Mouse (Mus musculus): ENCODE results near the gene Rnf10. TPM values are rescaled to one million over a fixed set of nuclear protein-coding genes. Genes with fewer than 3 reads are reported as not detected.
"Not testable (repeated sequence)": the region's sequence is repeated elsewhere in the genome, so short reads cannot be mapped to it uniquely, and the experiment has no call there.

Gene Rnf10
- 200 and 220 TPM in 2 replicates for polyA plus RNA-seq (2012; rRNA removed)

- peak; percentile 96; the same call in 1 of the 2 replicates for TF ChIP-seq POLR2A (IDR thresholded peaks at IDR 0.05; ENCODE audit: borderline replicate concordance, extremely low read depth, insufficient read depth, insufficient read length, poor library complexity, severe bottlenecking)
- no peak for TF ChIP-seq CTCF (IDR thresholded peaks at IDR 0.05; ENCODE audit: borderline replicate concordance, extremely low read depth, insufficient read depth, insufficient read length)
- peak; percentile 97 for DNase-seq (ENCODE audit: low read depth)
These were observed at the start of gene Rnf10 for GRCm38 (mm10) chr5:115272812-115273548. Gene Rnf10 (minus strand): TSS chr5:115272898.

- DNase-seq (ENCODE audit: low read depth): peak; percentile 83
- TF ChIP-seq CTCF (IDR thresholded peaks at IDR 0.05; ENCODE audit: borderline replicate concordance, extremely low read depth, insufficient read depth, insufficient read length) (peak; percentile 50; the same call in 1 of the 2 replicates), POLR2A (IDR thresholded peaks at IDR 0.05; ENCODE audit: borderline replicate concordance, extremely low read depth, insufficient read depth, insufficient read length, poor library complexity, severe bottlenecking) (no peak)
These were observed 46.6 kb upstream of the Rnf10 start for GRCm38 (mm10) chr5:115319004-115319940.

GRCm38 (mm10) chr5:115317645-115318328 lies 45.1 kb upstream of the Rnf10 start:
- TF ChIP-seq POLR2A (IDR thresholded peaks at IDR 0.05; ENCODE audit: borderline replicate concordance, extremely low read depth, insufficient read depth, insufficient read length, poor library complexity, severe bottlenecking): no peak
- TF ChIP-seq CTCF (IDR thresholded peaks at IDR 0.05; ENCODE audit: borderline replicate concordance, extremely low read depth, insufficient read depth, insufficient read length): no peak
- peak; percentile 81 for DNase-seq (ENCODE audit: low read depth)

- peak; percentile 51 for DNase-seq (ENCODE audit: low read depth)
- TF ChIP-seq CTCF (IDR thresholded peaks at IDR 0.05; ENCODE audit: borderline replicate concordance, extremely low read depth, insufficient read depth, insufficient read length) (no peak), POLR2A (IDR thresholded peaks at IDR 0.05; ENCODE audit: borderline replicate concordance, extremely low read depth, insufficient read depth, insufficient read length, poor library complexity, severe bottlenecking) (no peak)
These were observed 44.4 kb upstream of the Rnf10 start for GRCm38 (mm10) chr5:115316968-115317644.

GRCm38 (mm10) chr5:115313668-115313943 lies 40.9 kb upstream of the Rnf10 start:
- no peak for DNase-seq (ENCODE audit: low read depth)
- no peak for TF ChIP-seq POLR2A (IDR thresholded peaks at IDR 0.05; ENCODE audit: borderline replicate concordance, extremely low read depth, insufficient read depth, insufficient read length, poor library complexity, severe bottlenecking)
- no peak for TF ChIP-seq CTCF (IDR thresholded peaks at IDR 0.05; ENCODE audit: borderline replicate concordance, extremely low read depth, insufficient read depth, insufficient read length)

GRCm38 (mm10) chr5:115312816-115313667 lies 40.3 kb upstream of the Rnf10 start:
- no peak for DNase-seq (ENCODE audit: low read depth)
- no peak for TF ChIP-seq CTCF (IDR thresholded peaks at IDR 0.05; ENCODE audit: borderline replicate concordance, extremely low read depth, insufficient read depth, insufficient read length)
- TF ChIP-seq POLR2A (IDR thresholded peaks at IDR 0.05; ENCODE audit: borderline replicate concordance, extremely low read depth, insufficient read depth, insufficient read length, poor library complexity, severe bottlenecking): no peak

- no peak for TF ChIP-seq POLR2A (IDR thresholded peaks at IDR 0.05; ENCODE audit: borderline replicate concordance, extremely low read depth, insufficient read depth, insufficient read length, poor library complexity, severe bottlenecking)
- no peak for TF ChIP-seq CTCF (IDR thresholded peaks at IDR 0.05; ENCODE audit: borderline replicate concordance, extremely low read depth, insufficient read depth, insufficient read length)
- no peak for DNase-seq (ENCODE audit: low read depth)
These were observed 39.7 kb upstream of the Rnf10 start for GRCm38 (mm10) chr5:115312354-115312753.

GRCm38 (mm10) chr5:115302190-115302589 lies 29.5 kb upstream of the Rnf10 start:
- not testable (repeated sequence) for DNase-seq (ENCODE audit: low read depth)

- TF ChIP-seq POLR2A (IDR thresholded peaks at IDR 0.05; ENCODE audit: borderline replicate concordance, extremely low read depth, insufficient read depth, insufficient read length, poor library complexity, severe bottlenecking) (no peak), CTCF (IDR thresholded peaks at IDR 0.05; ENCODE audit: borderline replicate concordance, extremely low read depth, insufficient read depth, insufficient read length) (no peak)
- no peak for DNase-seq (ENCODE audit: low read depth)
These were observed 28.9 kb upstream of the Rnf10 start for GRCm38 (mm10) chr5:115301615-115302014.

All from brain, embryonic 14.5 days (tissue).